Mouse (Mus musculus) brain, embryonic 14.5 days (tissue): ENCODE measurements at regions not wholly inside any gene's neighbourhood (a gene's known extent, or its start where the extent isn't known, plus 50 kb on each side); places are given as distances from the start of the nearest gene placed in this dataset.
A peak's percentile ranks its signal among the peaks of the same experiment; 100 is the strongest.

Source experiments
- DNase-seq: peaks from one replicate; pipeline ENCODE4 v3.0.0-alpha.2; 2011; ENCODE audit warnings: low read depth
- CTCF ChIP-seq: fragments of 200-500 bp; IDR thresholded peaks from 2 replicates; pipeline ENCODE4 v1.5.1; 2012; ENCODE audit warnings: inconsistent platforms, mild to moderate bottlenecking, moderate library complexity, borderline replicate concordance; ENCODE audit not compliant: insufficient read depth, insufficient read length; ENCODE audit errors: extremely low read depth
- POLR2A ChIP-seq: fragments of 200-500 bp; IDR thresholded peaks from 2 replicates; pipeline ENCODE4 v1.6.1; 2012; ENCODE audit warnings: mild to moderate bottlenecking, inconsistent platforms, borderline replicate concordance; ENCODE audit not compliant: poor library complexity, insufficient read depth, insufficient read length, severe bottlenecking; ENCODE audit errors: extremely low read depth

DNA sequence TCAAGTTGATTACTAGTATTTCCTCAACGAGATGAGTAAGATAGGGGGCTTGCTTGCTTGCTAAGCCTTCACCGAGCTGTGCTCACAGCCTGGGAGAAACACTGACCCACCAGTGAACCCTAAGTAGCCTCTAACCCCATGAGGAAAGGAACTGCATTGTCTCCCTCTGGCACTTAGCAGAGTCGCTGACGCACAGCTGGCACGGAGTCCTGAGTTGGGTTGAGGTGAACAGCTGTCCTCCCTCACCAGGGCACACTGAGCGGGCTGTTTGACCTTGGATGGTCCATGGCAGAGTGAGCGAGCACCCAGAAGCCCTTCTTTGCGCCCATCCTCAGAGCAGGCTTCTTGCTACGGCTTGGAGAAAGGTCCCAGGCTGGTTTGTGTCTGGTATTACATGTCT, 88.0 kb downstream of the Zfp36l2 start:
- TF ChIP-seq POLR2A (no peak), CTCF (no peak)
- no peak for DNase-seq

DNA sequence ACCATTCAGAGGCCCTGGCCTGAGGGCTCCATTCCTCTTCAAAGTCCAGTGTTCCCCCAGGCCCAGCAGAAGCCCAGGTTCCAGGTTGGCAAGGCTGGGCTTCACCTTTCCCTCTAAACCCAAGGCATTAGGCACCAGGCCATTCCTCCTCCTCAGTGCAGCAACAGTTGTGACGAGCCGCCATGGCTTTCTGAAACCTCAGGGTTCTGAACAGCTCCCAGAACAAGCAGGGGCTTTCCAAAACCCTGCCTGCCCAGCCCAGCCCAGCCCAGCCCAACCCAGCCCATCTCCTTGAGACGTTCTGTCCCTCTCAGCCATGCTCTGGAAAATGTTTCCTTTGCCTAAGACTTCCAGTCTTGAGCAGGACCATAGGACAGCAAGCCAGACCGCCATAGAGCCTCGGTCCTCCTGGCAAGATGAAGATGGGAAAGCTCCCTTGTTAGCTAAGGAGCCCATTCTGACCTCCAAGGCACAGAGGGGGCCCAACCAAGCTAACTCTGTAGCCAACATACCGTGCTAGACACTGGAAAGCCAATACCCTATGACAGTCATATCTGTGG, 89.8 kb downstream of the Zfp36l2 start:
- no peak for DNase-seq
- TF ChIP-seq POLR2A (no peak), CTCF (no peak)

DNA sequence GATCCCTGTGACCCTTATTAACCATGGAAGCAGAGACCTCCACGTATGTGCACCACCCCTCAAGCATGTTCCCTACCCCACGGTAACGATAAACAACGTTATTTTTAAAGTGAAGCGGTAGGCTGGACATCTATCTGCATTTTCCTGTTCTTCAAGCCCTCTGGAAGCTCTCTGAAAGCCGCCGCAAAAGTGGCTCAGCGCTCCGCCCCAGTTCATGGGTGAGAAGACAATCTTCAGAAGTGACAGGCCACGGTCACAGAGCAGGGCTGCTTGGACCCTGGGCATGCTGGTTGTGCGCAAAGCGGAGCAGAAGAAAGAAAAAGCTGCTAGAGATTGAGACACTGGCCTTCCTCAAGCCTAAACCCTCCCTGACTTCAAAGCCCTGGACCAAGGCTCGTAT, 90.5 kb downstream of the Zfp36l2 start:
- peak; percentile 45 for DNase-seq
- TF ChIP-seq POLR2A: no peak
- TF ChIP-seq CTCF: no peak

DNA sequence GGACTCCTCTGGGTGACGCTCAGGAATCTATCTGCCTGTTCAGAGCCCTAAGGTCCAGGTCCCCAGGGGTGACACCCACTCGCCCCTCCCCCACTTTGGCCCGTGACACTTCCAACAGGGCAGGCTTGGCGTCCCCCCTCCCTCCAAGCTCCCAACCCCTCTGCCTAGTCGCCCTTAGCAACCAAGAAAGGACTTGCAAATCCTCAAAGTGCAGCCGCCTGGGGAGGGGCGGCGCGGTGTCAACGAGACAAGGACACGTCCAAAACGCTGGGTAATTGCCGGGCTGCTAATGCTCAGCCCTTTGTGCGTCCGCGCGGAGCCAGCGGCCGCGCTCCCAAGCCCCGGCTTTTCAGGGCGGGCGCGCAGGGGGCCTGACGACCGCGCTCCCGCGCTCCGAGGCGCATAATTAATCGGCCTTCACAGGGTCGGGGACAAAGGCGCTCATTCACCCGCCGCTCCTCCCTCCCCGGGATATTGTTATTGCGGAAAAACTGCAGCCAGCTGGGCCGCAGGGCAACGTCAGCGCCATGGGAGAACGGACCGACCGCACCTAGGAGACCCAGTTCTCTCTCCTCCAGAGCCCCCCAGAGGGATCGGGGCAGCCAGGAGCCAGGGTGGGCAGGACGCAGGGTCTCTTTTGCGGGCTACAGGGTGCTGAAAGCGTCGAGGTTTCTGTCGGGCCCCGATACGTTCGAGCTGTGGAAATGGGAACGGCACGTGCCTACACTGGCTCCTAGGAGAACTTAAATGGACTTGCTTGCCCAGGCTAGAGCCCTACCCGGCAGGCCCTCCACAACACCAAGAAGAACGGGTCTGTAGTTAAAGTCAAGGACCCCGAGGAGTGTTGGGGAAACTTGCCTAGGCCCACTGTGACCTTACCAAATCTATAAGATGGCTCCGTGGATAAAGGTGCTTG, 91.1 kb downstream of the Zfp36l2 start:
- DNase-seq: peak; percentile 98
- TF ChIP-seq CTCF (no peak), POLR2A (0 out of 2 replicates have a peak, but pooled peaks have one; percentile 4)

DNA sequence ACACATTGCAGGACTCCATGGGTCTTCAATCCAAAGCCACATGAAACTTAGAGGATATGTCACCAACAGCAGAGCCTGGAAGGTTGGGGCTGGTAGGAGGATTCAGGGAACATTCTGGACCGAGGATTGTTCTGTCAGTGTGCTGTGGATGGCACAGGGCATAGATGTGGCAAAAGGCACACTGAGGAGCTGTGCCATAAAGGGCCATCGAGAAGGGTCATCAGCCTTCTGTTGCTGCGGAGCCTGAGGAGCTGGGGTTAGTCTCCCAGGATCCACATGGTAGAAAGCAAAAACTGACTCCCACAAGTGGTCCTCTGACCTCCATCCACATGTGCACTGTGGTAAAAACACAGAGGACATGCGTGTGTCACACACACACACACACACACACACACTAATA, 91.9 kb downstream of the Zfp36l2 start:
- no peak for TF ChIP-seq CTCF
- no peak for TF ChIP-seq POLR2A
- DNase-seq: peak; percentile 38

DNA sequence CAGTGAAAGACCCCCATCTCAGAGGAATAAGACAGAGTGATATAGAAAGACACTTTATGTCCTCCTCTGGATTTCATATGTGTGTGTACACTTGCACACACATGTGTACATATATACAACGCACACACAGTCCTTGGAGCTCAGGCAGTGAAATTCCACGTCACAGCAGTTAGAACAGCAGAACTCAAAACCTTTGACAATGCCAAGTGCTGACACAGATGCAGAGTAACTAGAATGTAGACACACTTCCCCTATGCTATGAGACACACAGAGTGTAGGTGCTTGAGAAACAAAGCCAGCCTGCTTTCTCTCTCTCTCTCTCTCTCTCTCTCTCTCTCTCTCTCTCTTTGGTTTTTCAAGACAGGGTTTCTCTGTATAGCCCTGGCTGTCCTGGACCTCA, 92.7 kb downstream of the Zfp36l2 start:
- TF ChIP-seq POLR2A (no peak), CTCF (no peak)
- peak; percentile 24 for DNase-seq

DNA sequence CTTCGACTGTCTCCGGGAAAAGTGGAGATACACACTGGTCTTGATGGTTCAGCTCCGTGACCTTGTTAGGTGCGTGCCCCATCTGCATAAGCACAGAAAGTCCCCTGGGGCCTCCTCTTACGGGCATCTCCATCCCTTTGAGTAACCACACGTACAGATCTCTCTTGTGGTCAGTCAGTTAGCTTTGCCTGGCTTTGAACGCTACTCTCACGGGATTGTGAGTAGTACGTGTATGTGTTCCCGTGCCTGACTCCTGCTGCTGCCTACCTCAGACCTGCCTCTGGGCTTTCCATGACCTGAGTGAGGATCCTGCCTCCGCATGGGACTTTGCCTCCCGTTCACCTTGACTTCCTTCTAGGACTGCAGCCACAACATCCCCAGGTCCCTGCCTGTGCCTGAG, 101.4 kb downstream of the Zfp36l2 start:
- TF ChIP-seq CTCF (no peak), POLR2A (no peak)
- no peak for DNase-seq

DNA sequence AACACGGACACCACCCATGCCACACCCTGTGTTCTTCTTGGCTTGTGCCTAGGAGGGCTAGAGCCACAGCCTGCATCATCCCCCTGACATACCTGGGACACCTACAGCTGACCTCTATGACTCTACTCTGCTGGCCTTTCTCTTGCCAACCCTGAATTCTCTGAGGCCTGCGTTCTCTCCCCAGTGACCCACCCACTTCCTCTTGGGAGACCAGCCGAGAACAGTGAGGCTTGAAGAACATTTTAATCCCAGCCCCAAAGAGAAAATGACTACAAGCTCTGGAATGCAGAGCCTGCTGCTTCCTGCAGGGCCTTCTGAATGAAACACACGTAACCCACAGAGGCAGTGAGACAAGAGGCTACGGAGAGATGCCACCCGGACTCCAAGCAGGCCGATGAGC, 102.0 kb downstream of the Zfp36l2 start:
- TF ChIP-seq CTCF (no peak), POLR2A (no peak)
- peak; percentile 44 for DNase-seq

DNA sequence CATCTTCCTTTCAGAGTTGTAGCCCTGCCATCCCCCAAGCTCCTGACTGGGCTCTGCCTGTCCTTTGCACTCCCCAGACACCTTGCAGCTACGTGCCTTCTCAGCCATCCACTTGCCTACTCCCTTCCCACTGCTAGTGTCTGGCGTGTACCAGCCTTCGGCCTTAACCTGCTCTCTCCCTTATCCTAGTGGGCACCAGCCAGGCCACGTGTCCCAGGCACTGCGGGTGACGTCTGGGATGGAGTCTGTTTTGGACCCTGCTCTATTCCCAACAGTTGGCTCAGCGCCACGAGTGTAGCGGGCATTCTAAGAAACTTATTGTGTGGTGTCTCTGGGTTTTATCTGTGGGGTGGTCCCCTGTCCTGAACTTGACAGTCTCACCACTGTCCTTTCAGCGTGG, 102.5 kb downstream of the Zfp36l2 start:
- TF ChIP-seq POLR2A (no peak), CTCF (no peak)
- DNase-seq: peak; percentile 67

DNA sequence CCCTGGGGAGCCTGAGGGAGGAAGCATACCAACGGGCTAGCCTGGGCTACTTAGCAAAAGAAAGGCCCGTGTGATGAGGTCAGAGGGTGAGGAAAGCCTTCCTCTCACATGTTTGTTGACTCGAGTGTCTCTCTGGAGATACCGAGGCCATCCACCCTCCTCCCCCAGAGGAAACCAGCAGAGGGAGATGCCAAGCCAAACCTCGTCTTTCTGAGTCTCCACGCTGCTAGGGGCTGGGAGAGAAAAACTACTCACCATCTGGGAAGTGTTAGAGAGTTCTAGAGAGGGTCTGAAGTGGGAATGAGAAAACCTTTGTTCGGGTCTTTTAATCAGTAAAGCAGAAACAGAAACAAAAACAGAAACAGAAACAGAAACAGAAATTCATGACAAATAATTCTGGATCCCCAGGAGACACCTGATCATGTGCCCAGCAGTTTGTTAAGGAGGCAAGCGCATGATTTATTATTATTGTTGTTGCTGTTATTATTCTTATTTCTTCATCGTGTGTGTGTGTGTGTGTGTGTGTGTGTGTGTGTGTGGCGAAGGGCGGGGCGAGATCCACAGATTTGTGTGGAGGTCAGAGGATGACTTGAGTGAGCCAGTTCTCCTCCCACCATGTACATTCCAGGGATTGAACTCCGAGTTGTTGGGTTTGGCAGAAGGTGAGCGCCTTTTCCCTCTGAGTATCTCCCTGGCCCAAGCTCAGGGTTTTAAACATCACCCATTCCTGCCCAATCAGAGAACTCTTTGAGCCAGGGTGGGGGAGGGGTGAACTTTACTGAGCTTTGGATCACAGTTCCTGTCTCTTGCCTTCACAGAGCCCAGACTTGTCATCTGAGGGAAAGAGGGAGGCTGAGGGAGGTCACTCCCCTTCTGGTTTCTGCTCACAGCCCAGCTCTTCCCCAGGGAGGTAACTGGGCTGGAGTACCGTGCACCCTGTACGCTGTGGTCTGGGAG, 104.2 kb downstream of the Zfp36l2 start:
- DNase-seq: peak; percentile 35

DNA sequence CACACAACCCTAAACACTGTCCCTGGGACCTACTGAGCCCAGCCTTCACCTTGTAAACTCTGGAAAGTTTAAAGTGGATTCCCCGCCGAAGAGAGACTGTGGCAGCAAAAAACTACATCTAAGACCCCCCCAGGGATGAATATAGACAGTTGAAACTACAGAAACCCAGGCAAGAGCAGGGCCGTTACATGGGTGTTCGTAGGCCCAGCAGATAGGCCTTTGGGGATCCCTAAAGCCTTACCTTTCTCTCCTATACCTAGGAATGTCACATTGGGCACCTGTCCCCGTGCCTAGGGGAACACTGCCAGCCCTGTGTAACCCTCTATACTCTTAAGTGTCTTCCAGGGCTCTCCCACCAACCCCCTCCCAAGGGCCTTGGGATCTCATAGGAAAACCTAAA, 105.2 kb downstream of the Zfp36l2 start:
- TF ChIP-seq POLR2A (no peak), CTCF (no peak)
- no peak for DNase-seq

More for the DNA sequence above, 104.2 kb downstream of the Zfp36l2 start:
- no peak for TF ChIP-seq POLR2A
